Mouse (Mus musculus): ENCODE data around the gene Zfp644. TPM values are rescaled to one million over a fixed set of nuclear protein-coding genes. Genes with fewer than 3 reads are reported as not detected.

Zfp644 gene
- polyA plus RNA-seq, 1 experiment from 2014 or later = 86.8 TPM

- no peak for ATAC-seq (replicated peaks)
- Histone ChIP-seq H3K9ac (replicated peaks) (no peak overlapping the region), H3K27me3 (0 out of 2 replicates have a peak, but pooled peaks cover 3% of the 10 kb centered on the region), H3K4me2 (replicated peaks) (no peak overlapping the region), H3K4me1 (no peaks in the 10 kb centered on the region), H3K36me3 (0 out of 2 replicates have a peak, but pooled peaks cover 3% of the 10 kb centered on the region), H3K4me3 (no peak overlapping the region), H3K9me3 (no peaks in the 10 kb centered on the region), H3K27ac (replicated peaks) (no peak overlapping the region)
- 90% methylated on average over 9 of the region's 9 CpGs for WGBS
These were observed 108.1 kb downstream of the Zfp644 start for GRCm38 (mm10) chr5:106589006-106589405.

GRCm38 (mm10) chr5:106580943-106581342 lies 116.1 kb downstream of the Zfp644 start:
- Histone ChIP-seq H3K9ac (replicated peaks) (no peak overlapping the region), H3K4me2 (replicated peaks) (no peak overlapping the region), H3K36me3 (no peaks in the 10 kb centered on the region), H3K4me1 (peaks cover 19% of the 10 kb centered on the region), H3K27me3 (peaks cover 55% of the 10 kb centered on the region), H3K4me3 (no peak overlapping the region), H3K27ac (replicated peaks) (no peak overlapping the region), H3K9me3 (no peaks in the 10 kb centered on the region)
- 85% methylated on average over 7 of the region's 7 CpGs for WGBS
- ATAC-seq (replicated peaks) = no peak

GRCm38 (mm10) chr5:106577237-106577888 lies 119.7 kb downstream of the Zfp644 start:
- H3K9ac ChIP-seq (replicated peaks) = no peak overlapping the region
- H3K4me3 ChIP-seq = no peak overlapping the region
- peaks cover 65% of the 10 kb centered on the region for H3K27me3 ChIP-seq
- peak; percentile 85 for ATAC-seq (replicated peaks)
- no peaks in the 10 kb centered on the region for H3K9me3 ChIP-seq
- H3K27ac ChIP-seq (replicated peaks) = no peak overlapping the region
- peaks cover 33% of the 10 kb centered on the region for H3K4me1 ChIP-seq
- no peak overlapping the region for H3K4me2 ChIP-seq (replicated peaks)
- H3K36me3 ChIP-seq = no peaks in the 10 kb centered on the region
- WGBS = 15% methylated on average over 9 of the region's 9 CpGs

- no peaks in the 10 kb centered on the region for H3K36me3 ChIP-seq
- no peaks in the 10 kb centered on the region for H3K9me3 ChIP-seq
- no peak for ATAC-seq (replicated peaks)
- WGBS = 31% methylated on average over 4 of the region's 4 CpGs
- peak overlapping the region; percentile 47; the same call in 1 of the 2 replicates for H3K4me3 ChIP-seq
- peaks cover 62% of the 10 kb centered on the region for H3K27me3 ChIP-seq
- H3K27ac ChIP-seq (replicated peaks) = no peak overlapping the region
- peaks cover 33% of the 10 kb centered on the region for H3K4me1 ChIP-seq
- peak overlapping the region; percentile 81 for H3K4me2 ChIP-seq (replicated peaks)
- H3K9ac ChIP-seq (replicated peaks) = no peak overlapping the region
These were observed 122.0 kb downstream of the Zfp644 start for GRCm38 (mm10) chr5:106575098-106575497.

- Histone ChIP-seq H3K36me3 (no peaks in the 10 kb centered on the region), H3K4me2 (replicated peaks) (peak overlapping the region; percentile 81), H3K4me1 (peaks cover 33% of the 10 kb centered on the region), H3K9ac (replicated peaks) (peak overlapping the region; percentile 45), H3K4me3 (peak overlapping the region; percentile 47), H3K27ac (replicated peaks) (no peak overlapping the region), H3K9me3 (no peaks in the 10 kb centered on the region), H3K27me3 (peaks cover 62% of the 10 kb centered on the region)
- WGBS = under 1% methylated on average over 45 of the region's 45 CpGs
- ATAC-seq (replicated peaks) = peak; percentile 83
These were observed 122.5 kb downstream of the Zfp644 start for GRCm38 (mm10) chr5:106574560-106574946.

GRCm38 (mm10) chr5:106573742-106574559 lies 123.1 kb downstream of the Zfp644 start:
- Histone ChIP-seq H3K27ac (replicated peaks) (no peak overlapping the region), H3K4me1 (peaks cover 33% of the 10 kb centered on the region), H3K9ac (replicated peaks) (peak overlapping the region; percentile 45), H3K4me3 (peak overlapping the region; percentile 47), H3K9me3 (no peaks in the 10 kb centered on the region), H3K27me3 (peaks cover 64% of the 10 kb centered on the region), H3K4me2 (replicated peaks) (peak overlapping the region; percentile 81), H3K36me3 (no peaks in the 10 kb centered on the region)
- WGBS = 6% methylated on average over 54 of the region's 55 CpGs
- ATAC-seq (replicated peaks) = peak; percentile 36; the same call in 1 of the 2 replicates

Other genes starting within 250 kb of the Zfp644 start
- gene Barhl2, start 239.1 kb downstream of the Zfp644 start, polyA plus RNA-seq (2015; fragmentation: Nextera tagmentation; extraction: Ambion mirVana) = 1.1 and 1.3 TPM in 2 replicates
- not detected in 2 replicates for gene Gm17304, start 88.2 kb downstream of the Zfp644 start, polyA plus RNA-seq (2015; fragmentation: Nextera tagmentation; extraction: Ambion mirVana)
- 5.2 and 6.7 TPM in 2 replicates for gene Hfm1, start 229.0 kb upstream of the Zfp644 start, polyA plus RNA-seq (2015; fragmentation: Nextera tagmentation; extraction: Ambion mirVana)